Mouse (Mus musculus): Measurements from ENCODE around the gene Ccdc36.

Ccdc36 gene

DNA sequence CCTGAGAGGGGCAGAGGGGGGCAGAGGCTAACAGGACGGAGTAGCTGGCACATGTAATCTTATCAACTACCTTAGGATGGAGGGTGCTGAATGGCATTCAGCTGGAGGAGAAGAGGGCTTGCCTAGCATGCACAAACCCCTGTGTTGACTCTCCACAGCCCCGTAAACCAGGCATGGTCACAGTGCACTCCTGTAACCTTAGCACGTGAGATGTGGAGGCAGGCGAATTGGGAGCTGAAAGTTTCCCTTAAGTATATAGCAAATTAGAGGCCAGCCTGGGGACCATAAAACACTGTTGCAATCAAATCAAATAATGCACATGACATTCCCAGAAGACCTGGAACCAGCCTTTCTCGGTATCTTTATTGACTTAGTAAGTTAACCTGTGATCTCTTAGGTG, 49.5 kb downstream of the Ccdc36 start:
- no peak for DNase-seq (ENCODE audit: low spot score in 2 of 2)

DNA sequence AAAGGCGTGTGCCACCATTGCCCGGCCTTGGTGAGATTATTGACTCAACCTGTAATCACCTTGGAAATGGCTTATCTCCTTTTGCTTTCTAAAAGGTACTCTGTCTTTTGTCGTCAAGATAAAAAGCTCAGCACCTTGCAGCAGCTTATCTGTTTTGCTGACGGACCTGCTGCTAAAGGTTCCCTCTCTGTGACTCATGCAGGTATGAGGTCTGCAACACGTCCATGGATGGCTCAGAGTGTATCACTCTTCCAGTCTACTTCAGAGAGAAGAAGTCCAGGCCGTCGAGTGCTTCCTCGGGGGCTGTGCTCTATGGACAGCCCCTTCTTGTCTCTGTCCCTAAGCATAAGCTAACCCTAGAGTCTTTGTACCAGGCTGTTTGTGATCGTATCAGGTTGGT, 50.0 kb downstream of the Ccdc36 start:
- DNase-seq (ENCODE audit: low spot score in 2 of 2), result no peak
